Mouse (Mus musculus): Measurements from ENCODE around the gene Prmt8.

The Prmt8 gene

GRCm38 (mm10) chr6:127735130-127735981, 33.9 kb downstream of the Prmt8 start:
- no peak for DNase-seq

GRCm38 (mm10) chr6:127723126-127723525, 46.1 kb downstream of the Prmt8 start:
- no peak for DNase-seq

- DNase-seq: no peak
Observed at GRCm38 (mm10) chr6:127719875-127720274, 49.4 kb downstream of the Prmt8 start.

- DNase-seq: no peak
Observed at GRCm38 (mm10) chr6:127717239-127718137, 51.8 kb downstream of the Prmt8 start.

GRCm38 (mm10) chr6:127715428-127715827, 53.8 kb downstream of the Prmt8 start:
- DNase-seq: no peak

- no peak for DNase-seq
Observed at GRCm38 (mm10) chr6:127714906-127715305, 54.4 kb downstream of the Prmt8 start.

GRCm38 (mm10) chr6:127708218-127708628, 61.0 kb downstream of the Prmt8 start:
- no peak for DNase-seq

- DNase-seq: no peak
Observed at GRCm38 (mm10) chr6:127701036-127701783, 68.1 kb downstream of the Prmt8 start.

GRCm38 (mm10) chr6:127693681-127694080, 75.6 kb downstream of the Prmt8 start:
- DNase-seq: no peak

- no peak for DNase-seq
Observed at GRCm38 (mm10) chr6:127692298-127692697, 77.0 kb downstream of the Prmt8 start.

GRCm38 (mm10) chr6:127687181-127687860, 82.0 kb downstream of the Prmt8 start:
- no peak for DNase-seq

GRCm38 (mm10) chr6:127684981-127685380, 84.3 kb downstream of the Prmt8 start:
- DNase-seq: no peak

GRCm38 (mm10) chr6:127683561-127683960, 85.7 kb downstream of the Prmt8 start:
- DNase-seq: no peak

- no peak for DNase-seq
Observed at GRCm38 (mm10) chr6:127680784-127681183, 88.5 kb downstream of the Prmt8 start.

GRCm38 (mm10) chr6:127678998-127679397, 90.3 kb downstream of the Prmt8 start:
- no peak for DNase-seq

GRCm38 (mm10) chr6:127678320-127678719, 91.0 kb downstream of the Prmt8 start:
- no peak for DNase-seq

- no peak for DNase-seq
Observed at GRCm38 (mm10) chr6:127676866-127677265, 92.4 kb downstream of the Prmt8 start.

GRCm38 (mm10) chr6:127672071-127672470, 97.2 kb downstream of the Prmt8 start:
- DNase-seq: no peak

- no peak for DNase-seq
Observed at GRCm38 (mm10) chr6:127670031-127670430, 99.2 kb downstream of the Prmt8 start.

GRCm38 (mm10) chr6:127669313-127669712, 100.0 kb downstream of the Prmt8 start:
- no peak for DNase-seq

- no peak for DNase-seq
Observed at GRCm38 (mm10) chr6:127663263-127663662, 106.0 kb downstream of the Prmt8 start.

GRCm38 (mm10) chr6:127661717-127662292, 107.5 kb downstream of the Prmt8 start:
- no peak for DNase-seq

Data from cerebellum, adult 8-10 months (tissue).